Mouse (Mus musculus) CH12.LX (cell line): ENCODE results near the gene Smg7. TPM values are rescaled to one million over a fixed set of nuclear protein-coding genes. Genes with fewer than 3 reads are reported as not detected.

Experiments used
- DNase-seq: peaks from one replicate; pipeline ENCODE4 v3.0.0-alpha.2; 2013; ENCODE audit errors: extremely low read depth
- H3K27ac ChIP-seq: 2 replicates; pipeline ENCODE4 v1.5.1; 2012; ENCODE audit warnings: low read depth, mild to moderate bottlenecking, control low read depth, moderate library complexity; ENCODE audit not compliant: insufficient read depth
- H3K27me3 ChIP-seq: replicated peaks from 2 replicates; pipeline ENCODE3; 2012; ENCODE audit warnings: inconsistent platforms
- H3K36me3 ChIP-seq, 2 experiments: replicated peaks in 1 of 2; 2 replicates each; pipeline versions ENCODE3 to v1.6.1; 2012; ENCODE audit warnings: inconsistent platforms in 1 of 2, low read length in 1 of 2, mild to moderate bottlenecking in 1 of 2, mixed read lengths in 1 of 2, moderate library complexity in 1 of 2; ENCODE audit not compliant: control insufficient read depth in 1 of 2, insufficient read depth in 1 of 2
- H3K4me1 ChIP-seq, 2 experiments: 2 replicates each; pipeline ENCODE4 v1.6.1; 2012; ENCODE audit warnings: inconsistent platforms in 1 of 2, moderate library complexity in 1 of 2; ENCODE audit not compliant: insufficient read depth in 2 of 2, control insufficient read depth in 1 of 2
- H3K4me2 ChIP-seq: 2 replicates; pipeline ENCODE4 v1.6.1; 2012; ENCODE audit warnings: low read depth, mild to moderate bottlenecking, control low read depth; ENCODE audit not compliant: poor library complexity, insufficient read depth, severe bottlenecking
- H3K4me3 ChIP-seq, 3 experiments: fragments of 150-350 bp in 1 of 3; sonication (generic) in 1 of 3; replicated peaks in 1 of 3; 2 replicates each; pipeline versions ENCODE3 to v1.5.1; 2011 to 2012; ENCODE audit warnings: low read depth in 2 of 3, low read length in 2 of 3, mild to moderate bottlenecking in 2 of 3, moderate library complexity in 2 of 3, control low read depth in 1 of 3, improper control_type of control experiment in 1 of 3, inconsistent platforms in 1 of 3, mixed read lengths in 1 of 3; ENCODE audit not compliant: poor library complexity in 1 of 3
- H3K79me2 ChIP-seq: replicated peaks from 2 replicates; pipeline ENCODE4 v1.6.1; 2012; ENCODE audit warnings: mild to moderate bottlenecking, moderate library complexity; ENCODE audit not compliant: control insufficient read depth, poor library complexity, insufficient read depth, severe bottlenecking; ENCODE audit errors: extremely low read depth
- H3K9ac ChIP-seq: 2 replicates; pipeline ENCODE4 v1.6.1; 2012; ENCODE audit warnings: low read depth, mild to moderate bottlenecking, control low read depth, moderate library complexity; ENCODE audit not compliant: insufficient read depth
- H3K9me3 ChIP-seq: replicated peaks from 2 replicates; pipeline ENCODE3; 2012; ENCODE audit warnings: low read length, inconsistent platforms, mixed read lengths
- BHLHE40 ChIP-seq: IDR thresholded peaks from 2 replicates; pipeline ENCODE4 v1.6.1; 2011; ENCODE audit warnings: mild to moderate bottlenecking, low read depth, low read length, improper control_type of control experiment
- CTCF ChIP-seq, 2 experiments: IDR thresholded peaks in 1 of 2; conservative IDR thresholded peaks in 1 of 2; 2 replicates each; pipeline ENCODE4 v1.5.1; 2011 to 2012; ENCODE audit warnings: low read depth in 2 of 2, low read length in 2 of 2, improper control_type of control experiment in 1 of 2, inconsistent platforms in 1 of 2, mild to moderate bottlenecking in 1 of 2, moderate library complexity in 1 of 2
- GABPA ChIP-seq: IDR thresholded peaks from 2 replicates; pipeline ENCODE4 v1.6.1; 2012; ENCODE audit warnings: low read depth, low read length, improper control_type of control experiment, inconsistent platforms; ENCODE audit not compliant: insufficient replicate concordance
- HCFC1 ChIP-seq: IDR thresholded peaks from 2 replicates; pipeline ENCODE4 v1.6.1; 2012; ENCODE audit warnings: low read depth, mild to moderate bottlenecking, inconsistent platforms, low read length, improper control_type of control experiment
- IRF4 ChIP-seq: IDR thresholded peaks from 2 replicates; pipeline ENCODE4 v1.6.1; 2014; ENCODE audit warnings: low read depth, mild to moderate bottlenecking, inconsistent platforms, low read length, improper control_type of control experiment
- JUND ChIP-seq: conservative IDR thresholded peaks from 2 replicates; pipeline ENCODE4 v1.6.1; 2011; ENCODE audit warnings: low read depth, low read length, improper control_type of control experiment
- MAZ ChIP-seq: IDR thresholded peaks from 2 replicates; pipeline ENCODE4 v1.6.1; 2012; ENCODE audit warnings: low read depth, mild to moderate bottlenecking, inconsistent platforms, low read length, improper control_type of control experiment, moderate library complexity
- MEF2A ChIP-seq: IDR thresholded peaks from 2 replicates; pipeline ENCODE4 v1.6.1; 2014; ENCODE audit warnings: low read depth, mild to moderate bottlenecking, inconsistent platforms, low read length, improper control_type of control experiment, borderline replicate concordance
- NELFE ChIP-seq: IDR thresholded peaks from 2 replicates; pipeline ENCODE4 v1.6.1; 2011; ENCODE audit warnings: low read depth, low read length, improper control_type of control experiment
- NRF1 ChIP-seq: IDR thresholded peaks from 2 replicates; pipeline ENCODE4 v1.6.1; 2014; ENCODE audit warnings: low read depth, mild to moderate bottlenecking, inconsistent platforms, low read length, improper control_type of control experiment, moderate library complexity
- POLR2A ChIP-seq: IDR thresholded peaks from 2 replicates; pipeline ENCODE4 v1.6.1; 2011; ENCODE audit warnings: low read depth, mild to moderate bottlenecking, improper control_type of control experiment, low read length
- POLR2AphosphoS2 ChIP-seq: IDR thresholded peaks from 2 replicates; pipeline ENCODE4 v1.6.1; 2011; ENCODE audit warnings: low read depth, low read length, improper control_type of control experiment
- RAD21 ChIP-seq: IDR thresholded peaks from 2 replicates; pipeline ENCODE4 v1.6.1; 2011; ENCODE audit warnings: low read depth, mild to moderate bottlenecking, low read length, improper control_type of control experiment, moderate library complexity
- SIN3A ChIP-seq: IDR thresholded peaks from 2 replicates; pipeline ENCODE4 v1.6.1; 2012; ENCODE audit warnings: low read length, improper control_type of control experiment, inconsistent platforms
- SMC3 ChIP-seq: IDR thresholded peaks from 2 replicates; pipeline ENCODE4 v1.6.1; 2011; ENCODE audit warnings: low read depth, low read length, improper control_type of control experiment
- TCF12 ChIP-seq: IDR thresholded peaks from 2 replicates; pipeline ENCODE4 v1.6.1; 2014; ENCODE audit warnings: low read depth, mild to moderate bottlenecking, inconsistent platforms, low read length, improper control_type of control experiment
- UBTF ChIP-seq: IDR thresholded peaks from 2 replicates; pipeline ENCODE4 v1.6.1; 2012; ENCODE audit warnings: low read depth, mild to moderate bottlenecking, inconsistent platforms, low read length, improper control_type of control experiment, moderate library complexity
- ZKSCAN1 ChIP-seq: IDR thresholded peaks from 2 replicates; pipeline ENCODE4 v1.6.1; 2012; ENCODE audit warnings: low read depth, inconsistent platforms, low read length, improper control_type of control experiment, borderline replicate concordance
- ZMIZ1 ChIP-seq: IDR thresholded peaks from 2 replicates; pipeline ENCODE4 v1.6.1; 2012; ENCODE audit warnings: low read depth, mild to moderate bottlenecking, inconsistent platforms, low read length, improper control_type of control experiment
- dilution Hi-C: fragments of 300-500 bp; cut with MboI; formaldehyde crosslinking; loops from 2 replicates; pipeline ENCODE4 v1.14.3; 2020; ENCODE audit warnings: low sequenced_read_pairs; ENCODE audit not compliant: extremely low pct_unique_long_range_greater_than_20kb, extremely low pct_ligation_motif_present
- in situ Hi-C: fragments of 300-500 bp; cut with MboI; formaldehyde crosslinking; loops from 3 replicates; pipeline ENCODE4 v1.14.3; 2019; ENCODE audit warnings: low sequenced_read_pairs, low pct_ligation_motif_present, low pct_unique_long_range_greater_than_20kb, mixed read lengths
- polyA plus RNA-seq: library from polyadenylated mRNA; unstranded; fragments of >175 nt; gene quantifications from 2 replicates; pipeline ENCODE4 v1.2.1, GENCODE M21; 2012; ENCODE audit warnings: low read depth; ENCODE audit not compliant: insufficient read length
- total RNA-seq, 2 experiments: library from RNA; depleted of rRNA; stranded (reverse); fragments of 300-350 nt in 1 of 2; fragments of >200 nt in 1 of 2; gene quantifications; 2 replicates each; pipeline ENCODE4 v1.2.3; 2012 to 2014

Gene Smg7
- total RNA-seq (2012; rRNA removed) (23.4 and 24.2 TPM in 2 replicates), total RNA-seq (2014; rRNA removed) (27.0 and 27.7 TPM in 2 replicates), polyA plus RNA-seq (43.3 and 55.2 TPM in 2 replicates)

DNA sequence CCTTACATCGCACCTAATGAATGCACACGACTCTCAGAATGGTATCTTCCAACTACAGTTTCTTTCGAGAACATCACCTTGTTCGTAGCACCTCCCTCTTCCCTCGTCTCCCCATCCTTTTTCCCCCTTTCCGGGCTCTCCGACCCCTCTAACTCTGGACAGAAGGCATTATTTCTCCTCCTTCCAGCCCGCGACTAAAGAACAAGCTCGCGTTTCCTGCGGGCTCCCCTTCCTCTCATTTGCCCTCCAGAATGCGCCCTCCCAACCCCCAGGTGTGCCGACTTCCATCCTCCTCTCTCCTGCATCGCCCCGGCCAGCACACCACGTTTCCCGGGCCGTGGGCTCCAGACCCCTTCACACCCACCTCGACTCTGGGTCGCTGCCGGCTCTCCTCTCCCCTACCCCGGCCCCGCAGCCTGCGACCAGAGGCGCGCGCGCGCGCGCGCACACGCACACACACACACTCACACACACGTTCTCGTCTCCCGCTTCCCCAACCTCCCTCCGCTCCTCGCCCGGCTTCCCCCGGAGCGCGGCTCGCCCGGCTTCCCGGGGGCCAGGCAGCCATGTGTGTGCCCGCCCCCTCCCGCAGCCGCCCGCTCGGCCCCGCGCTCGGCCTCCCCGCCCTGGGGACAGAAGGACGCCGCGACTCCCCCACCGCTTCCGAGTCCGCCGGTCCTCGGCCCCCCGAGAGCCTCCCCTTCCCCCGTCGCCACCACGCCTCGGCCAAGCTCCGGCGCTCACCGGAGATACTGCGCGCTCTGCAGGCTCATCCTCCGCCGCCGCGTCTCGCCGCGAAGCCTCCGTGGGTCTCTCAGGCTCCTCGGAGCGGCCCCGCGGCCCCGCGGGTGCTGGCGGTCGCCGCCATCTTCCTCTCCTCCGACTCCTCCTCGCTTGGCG is at the start of gene Smg7:
TSS of gene Smg7 (minus strand) at position 882 of the 900 bp plus-strand sequence.
- Histone ChIP-seq H3K79me2 (peaks cover 46% of the 10 kb centered on the region), H3K9me3 (no peaks in the 10 kb centered on the region), H3K9ac (peak within 1 kb of the TSS; percentile 97), H3K4me1 (peaks cover 3 to 28% of the 10 kb centered on the region in 2 experiments; a peak in 3 of 4 replicates), H3K27ac (peak within 1 kb of the TSS; percentile 97), H3K4me2 (peak within 1 kb of the TSS; percentile 90), H3K27me3 (no peaks in the 10 kb centered on the region), H3K4me3 (peak within 1 kb of the TSS; percentile 79 to 88 (median 81)), H3K36me3 (peaks cover 3 to 21% of the 10 kb centered on the region in 2 experiments)
- TF ChIP-seq JUND (no peak), BHLHE40 (no peak), SIN3A (peak; percentile 19; the same call in 1 of the 2 replicates), TCF12 (no peak; the same call in 1 of the 2 replicates), NELFE (peak; percentile 69; the same call in 1 of the 2 replicates), ZKSCAN1 (no peak), ZMIZ1 (peak; percentile 65; the same call in 1 of the 2 replicates), POLR2A (peak; percentile 79), GABPA (no peak), HCFC1 (no peak), CTCF (conservative IDR thresholded peaks at IDR 0.05 in 1 of 2, IDR thresholded peaks at IDR 0.05 in 1 of 2; ENCODE audit: low read depth in 2 of 2, low read length in 2 of 2) (no peak), POLR2AphosphoS2 (no peak; the same call in 1 of the 2 replicates), MEF2A (no peak), IRF4 (no peak), MAZ (no peak), UBTF (no peak), RAD21 (no peak), NRF1 (peak; percentile 57), SMC3 (no peak)
- dilution Hi-C loops = no loop called here
- DNase-seq = peak; percentile 32
- in situ Hi-C loops = loop anchor here (10.0 to 25.0 kb wide), 2 partner anchors 107 to 365 kb away; no protein-coding TSS in a partner anchor

DNA sequence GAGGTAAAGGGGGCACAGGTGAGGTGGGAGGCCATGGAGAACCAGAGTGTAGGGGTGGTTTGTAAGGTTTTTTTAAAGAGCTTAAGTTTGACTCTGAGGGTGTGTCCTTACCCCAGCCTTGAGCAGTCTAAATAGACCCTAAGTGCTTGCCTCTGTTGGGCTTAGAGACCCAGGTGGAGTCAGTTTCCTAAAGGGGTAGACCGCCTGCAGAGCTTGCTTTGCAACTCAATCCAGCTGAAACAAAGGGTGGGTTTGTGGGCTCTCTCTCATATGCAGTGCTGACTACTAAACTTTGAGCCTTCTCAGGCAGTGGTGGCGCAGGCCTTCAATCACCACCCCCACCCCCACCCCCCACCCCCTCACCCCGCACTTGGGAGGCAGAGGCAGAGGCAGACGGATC is 40.5 kb upstream of the Smg7 start:
- in situ Hi-C loops = no loop called here
- DNase-seq = no peak
- H3K4me3 ChIP-seq = no peak overlapping the region
- TF ChIP-seq SMC3 = no peak
- dilution Hi-C loops = no loop called here
- H3K4me1 ChIP-seq = no peaks in the 10 kb centered on the region
- no peaks in the 10 kb centered on the region for H3K9me3 ChIP-seq
- H3K9ac ChIP-seq = no peak overlapping the region
- H3K4me2 ChIP-seq = no peak overlapping the region
- H3K36me3 ChIP-seq = no peaks in the 10 kb centered on the region
- H3K27me3 ChIP-seq = no peaks in the 10 kb centered on the region
- H3K79me2 ChIP-seq = no peaks in the 10 kb centered on the region
- H3K27ac ChIP-seq = no peak overlapping the region
